Mouse (Mus musculus) limb, embryonic 13.5 days (tissue): Measurements from ENCODE around the gene Sgcd. TPM values are rescaled to one million over a fixed set of nuclear protein-coding genes. Genes with fewer than 3 reads are reported as not detected.
A peak's percentile ranks its signal among the peaks of the same experiment; 100 is the strongest.

ENCODE experiments used
- ATAC-seq: fragments of 200-750 bp; cut with Nextera tagmentation; 2 replicates; pipeline ENCODE4 v1.8.0; 2017; ENCODE audit warnings: low read depth, moderate number of reproducible peaks, moderate TSS enrichment; ENCODE audit not compliant: low FRiP score
- H3K27ac ChIP-seq: fragments of 300-500 bp; sonication (generic); 2 replicates; pipeline ENCODE4 v1.5.1; 2015; ENCODE audit warnings: inconsistent platforms, mild to moderate bottlenecking, moderate library complexity
- H3K27me3 ChIP-seq: fragments of 300-500 bp; sonication (generic); 2 replicates; pipeline ENCODE4 v1.6.1; 2015; ENCODE audit warnings: mild to moderate bottlenecking, inconsistent platforms
- H3K36me3 ChIP-seq: fragments of 300-500 bp; sonication (generic); 2 replicates; pipeline ENCODE4 v1.6.1; 2015; ENCODE audit warnings: inconsistent platforms, mild to moderate bottlenecking, moderate library complexity
- H3K4me1 ChIP-seq: fragments of 300-500 bp; sonication (generic); 2 replicates; pipeline ENCODE4 v1.6.1; 2015; ENCODE audit warnings: inconsistent platforms
- H3K4me2 ChIP-seq: fragments of 300-500 bp; sonication (generic); replicated peaks from 2 replicates; pipeline ENCODE4 v1.6.1; 2015; ENCODE audit warnings: inconsistent platforms, mild to moderate bottlenecking, moderate library complexity
- H3K4me3 ChIP-seq: fragments of 300-500 bp; sonication (generic); 2 replicates; pipeline ENCODE4 v1.5.1; 2015; ENCODE audit warnings: moderate library complexity, mild to moderate bottlenecking, inconsistent platforms
- H3K9ac ChIP-seq: fragments of 300-500 bp; sonication (generic); 2 replicates; pipeline ENCODE4 v1.6.1; 2015; ENCODE audit warnings: mild to moderate bottlenecking, inconsistent platforms
- H3K9me3 ChIP-seq: fragments of 300-500 bp; sonication (generic); 2 replicates; pipeline ENCODE4 v1.6.1; 2016; ENCODE audit warnings: inconsistent platforms
- WGBS: fragments of 180-500 bp; shearing (Covaris S2); methylation state at CpG from one replicate; pipeline ENCODE4 v1.1.7; 2015; 5-methylcytosine and 5-hydroxymethylcytosine counted together
- polyA plus RNA-seq: library from polyadenylated mRNA; unstranded; fragments of >200 nt; fragmentation: Nextera tagmentation; extraction: Ambion mirVana; gene quantifications from 2 replicates; pipeline ENCODE4 v1.2.1, GENCODE M21; 2015

Sgcd gene
- polyA plus RNA-seq, 1 experiment from 2014 or later = 9.7 TPM

GRCm38 (mm10) chr11:47333702-47334101 is 655.1 kb downstream of the Sgcd start:
- WGBS = 85% methylated on average over 2 of the region's 2 CpGs
- no peak overlapping the region for H3K9ac ChIP-seq
- H3K36me3 ChIP-seq = no peaks in the 10 kb centered on the region
- no peaks in the 10 kb centered on the region for H3K9me3 ChIP-seq
- no peak overlapping the region for H3K27ac ChIP-seq
- H3K4me3 ChIP-seq = no peak overlapping the region
- H3K27me3 ChIP-seq = no peaks in the 10 kb centered on the region
- ATAC-seq = no peak
- no peak overlapping the region for H3K4me2 ChIP-seq
- no peaks in the 10 kb centered on the region for H3K4me1 ChIP-seq

- Histone ChIP-seq H3K9ac (no peak overlapping the region), H3K27me3 (no peaks in the 10 kb centered on the region), H3K4me2 (no peak overlapping the region), H3K4me1 (no peaks in the 10 kb centered on the region), H3K9me3 (no peaks in the 10 kb centered on the region), H3K4me3 (no peak overlapping the region), H3K36me3 (no peaks in the 10 kb centered on the region), H3K27ac (no peak overlapping the region)
- ATAC-seq = no peak
Observed at GRCm38 (mm10) chr11:47305579-47305978, 683.2 kb downstream of the Sgcd start.

- no peaks in the 10 kb centered on the region for H3K9me3 ChIP-seq
- no peaks in the 10 kb centered on the region for H3K4me1 ChIP-seq
- H3K27me3 ChIP-seq = no peaks in the 10 kb centered on the region
- ATAC-seq = peak; percentile 54; the same call in 1 of the 2 replicates
- no peak overlapping the region for H3K4me2 ChIP-seq
- no peak overlapping the region for H3K4me3 ChIP-seq
- no peak overlapping the region; the same call in 1 of the 2 replicates for H3K27ac ChIP-seq
- H3K9ac ChIP-seq = no peak overlapping the region
- H3K36me3 ChIP-seq = no peaks in the 10 kb centered on the region
- 73% methylated on average over 12 of the region's 12 CpGs for WGBS
Observed at GRCm38 (mm10) chr11:47304702-47305450, 683.9 kb downstream of the Sgcd start.

GRCm38 (mm10) chr11:47299777-47300176 is 689.0 kb downstream of the Sgcd start:
- Histone ChIP-seq H3K4me3 (no peak overlapping the region), H3K4me2 (no peak overlapping the region), H3K9me3 (no peaks in the 10 kb centered on the region), H3K27ac (no peak overlapping the region), H3K4me1 (no peaks in the 10 kb centered on the region), H3K9ac (no peak overlapping the region), H3K27me3 (no peaks in the 10 kb centered on the region), H3K36me3 (no peaks in the 10 kb centered on the region)
- 90% methylated on average over 1 of the region's 1 CpGs for whole genome bisulfite sequencing
- no peak for ATAC-seq

DNA sequence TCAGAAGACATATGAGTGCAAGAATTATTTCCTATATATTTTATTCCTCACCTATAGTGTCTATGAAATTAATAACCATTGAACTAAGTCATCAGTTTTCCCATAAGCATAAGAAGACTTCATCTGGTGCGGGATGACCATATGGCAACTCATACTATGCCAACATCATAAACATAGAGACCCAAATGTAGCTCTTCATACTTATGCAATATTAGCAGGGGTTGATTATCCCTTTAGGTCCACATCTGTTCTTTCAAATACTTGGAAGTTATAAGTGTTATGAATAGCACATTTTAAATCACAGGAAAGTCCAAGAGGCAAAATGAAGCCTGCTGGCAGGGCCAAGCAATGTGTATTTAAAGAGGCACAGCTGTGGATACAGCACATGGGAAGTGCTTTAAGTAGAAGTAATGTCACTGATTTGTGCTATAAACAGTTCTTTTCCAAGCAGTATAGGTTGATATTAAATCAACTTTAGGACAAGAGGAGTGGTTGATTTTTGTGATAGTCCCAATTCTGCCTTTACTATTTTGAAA is 690.9 kb downstream of the Sgcd start:
- H3K9ac ChIP-seq = no peak overlapping the region
- WGBS = 62% methylated on average over 1 of the region's 1 CpGs
- H3K36me3 ChIP-seq = no peaks in the 10 kb centered on the region
- no peak overlapping the region for H3K4me3 ChIP-seq
- no peaks in the 10 kb centered on the region for H3K4me1 ChIP-seq
- H3K27me3 ChIP-seq = no peaks in the 10 kb centered on the region
- no peak overlapping the region for H3K27ac ChIP-seq
- ATAC-seq = peak; percentile 54
- no peaks in the 10 kb centered on the region for H3K9me3 ChIP-seq
- no peak overlapping the region for H3K4me2 ChIP-seq

- no peaks in the 10 kb centered on the region for H3K9me3 ChIP-seq
- H3K36me3 ChIP-seq = no peaks in the 10 kb centered on the region
- H3K4me3 ChIP-seq = no peak overlapping the region
- WGBS = 89% methylated on average over 1 of the region's 1 CpGs
- H3K27me3 ChIP-seq = no peaks in the 10 kb centered on the region
- H3K9ac ChIP-seq = no peak overlapping the region
- H3K27ac ChIP-seq = no peak overlapping the region
- no peaks in the 10 kb centered on the region for H3K4me1 ChIP-seq
- no peak for ATAC-seq
- H3K4me2 ChIP-seq = no peak overlapping the region
Observed at GRCm38 (mm10) chr11:47294741-47295140, 694.0 kb downstream of the Sgcd start.

DNA sequence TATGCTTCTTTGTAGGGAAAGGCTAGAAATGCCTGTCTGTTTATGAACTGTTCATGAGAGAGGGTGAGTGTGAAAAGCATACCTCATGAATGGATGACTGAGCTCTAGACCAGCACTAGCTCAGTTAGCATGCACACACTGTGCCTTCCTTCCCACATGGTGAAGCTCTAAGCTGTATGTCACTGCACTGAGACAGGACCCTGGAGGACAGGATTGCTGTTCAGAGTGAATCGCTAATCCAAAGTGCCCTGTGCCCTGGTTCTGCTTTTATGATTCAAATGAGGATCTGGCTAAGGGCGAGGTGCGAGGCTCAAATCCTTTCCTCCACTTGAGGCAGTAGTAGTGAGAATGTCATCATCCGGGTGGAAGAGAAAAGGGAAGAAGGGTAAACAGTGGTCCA is 712.2 kb downstream of the Sgcd start:
- no peak overlapping the region for H3K27ac ChIP-seq
- H3K9me3 ChIP-seq = no peaks in the 10 kb centered on the region
- no peaks in the 10 kb centered on the region for H3K36me3 ChIP-seq
- WGBS = 55% methylated on average over 4 of the region's 4 CpGs
- no peaks in the 10 kb centered on the region for H3K4me1 ChIP-seq
- no peak overlapping the region for H3K9ac ChIP-seq
- H3K4me3 ChIP-seq = no peak overlapping the region
- ATAC-seq = no peak
- no peaks in the 10 kb centered on the region for H3K27me3 ChIP-seq
- no peak overlapping the region for H3K4me2 ChIP-seq

GRCm38 (mm10) chr11:47268556-47268955 is 720.2 kb downstream of the Sgcd start:
- Histone ChIP-seq H3K27me3 (no peaks in the 10 kb centered on the region), H3K4me1 (no peaks in the 10 kb centered on the region), H3K9me3 (no peaks in the 10 kb centered on the region), H3K27ac (no peak overlapping the region), H3K36me3 (no peaks in the 10 kb centered on the region), H3K4me2 (no peak overlapping the region), H3K9ac (no peak overlapping the region), H3K4me3 (no peak overlapping the region)
- no peak for ATAC-seq
- 84% methylated on average over 4 of the region's 4 CpGs for WGBS

GRCm38 (mm10) chr11:47264267-47264984 is 724.3 kb downstream of the Sgcd start:
- no peaks in the 10 kb centered on the region for H3K36me3 ChIP-seq
- no peak overlapping the region for H3K27ac ChIP-seq
- H3K4me3 ChIP-seq = no peak overlapping the region
- H3K9ac ChIP-seq = no peak overlapping the region
- no peak overlapping the region for H3K4me2 ChIP-seq
- H3K27me3 ChIP-seq = no peaks in the 10 kb centered on the region
- no peaks in the 10 kb centered on the region for H3K9me3 ChIP-seq
- ATAC-seq = no peak
- H3K4me1 ChIP-seq = no peaks in the 10 kb centered on the region
- 82% methylated on average over 9 of the region's 9 CpGs for WGBS

GRCm38 (mm10) chr11:47250301-47250700 is 738.5 kb downstream of the Sgcd start:
- no peaks in the 10 kb centered on the region for H3K4me1 ChIP-seq
- no peak overlapping the region for H3K9ac ChIP-seq
- no peak overlapping the region for H3K4me2 ChIP-seq
- H3K9me3 ChIP-seq = no peaks in the 10 kb centered on the region
- no peak overlapping the region for H3K27ac ChIP-seq
- no peak overlapping the region for H3K4me3 ChIP-seq
- no peaks in the 10 kb centered on the region for H3K27me3 ChIP-seq
- ATAC-seq = no peak
- WGBS = 70% methylated on average over 7 of the region's 7 CpGs
- H3K36me3 ChIP-seq = no peaks in the 10 kb centered on the region

GRCm38 (mm10) chr11:47248345-47248893 is 740.4 kb downstream of the Sgcd start:
- Histone ChIP-seq H3K27ac (no peak overlapping the region), H3K4me3 (no peak overlapping the region), H3K9me3 (no peaks in the 10 kb centered on the region), H3K27me3 (no peaks in the 10 kb centered on the region), H3K4me2 (no peak overlapping the region), H3K9ac (no peak overlapping the region), H3K4me1 (no peaks in the 10 kb centered on the region), H3K36me3 (no peaks in the 10 kb centered on the region)
- ATAC-seq = no peak
- WGBS = 80% methylated on average over 4 of the region's 4 CpGs

DNA sequence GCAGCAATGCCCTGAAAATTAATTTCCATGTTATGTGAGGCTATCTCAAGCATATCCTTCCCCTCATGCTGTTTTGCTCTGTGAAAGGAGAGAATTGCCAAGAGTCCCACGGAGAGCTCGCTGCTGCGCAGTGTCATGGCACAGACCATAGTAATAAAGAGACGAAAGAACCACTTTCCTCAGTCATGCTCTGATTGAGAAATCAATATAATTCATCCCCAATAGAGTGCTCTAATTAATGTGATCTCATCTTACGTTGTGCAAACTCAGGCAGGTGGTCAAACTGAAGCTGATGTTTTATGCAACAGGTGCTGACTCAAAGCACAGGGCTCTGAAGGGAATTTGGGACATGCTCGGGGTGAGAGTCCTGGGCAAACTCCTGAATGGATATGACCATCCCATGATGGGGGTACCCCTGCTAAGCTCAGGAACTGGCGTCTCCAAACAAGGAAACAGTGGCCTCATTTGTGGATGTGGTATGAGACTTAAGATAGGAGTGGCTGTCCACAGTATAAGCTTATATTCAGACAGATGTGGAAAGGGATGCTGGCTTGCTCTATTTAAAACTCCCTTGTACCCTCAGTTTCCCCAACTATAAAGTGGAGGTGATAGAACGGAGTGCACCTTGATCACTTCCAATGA is 740.9 kb downstream of the Sgcd start:
- Histone ChIP-seq H3K9ac (no peak overlapping the region), H3K27ac (no peak overlapping the region), H3K36me3 (no peaks in the 10 kb centered on the region), H3K9me3 (no peaks in the 10 kb centered on the region), H3K4me1 (no peaks in the 10 kb centered on the region), H3K4me2 (no peak overlapping the region), H3K4me3 (no peak overlapping the region), H3K27me3 (no peaks in the 10 kb centered on the region)
- 79% methylated on average over 8 of the region's 8 CpGs for whole genome bisulfite sequencing
- no peak for ATAC-seq
